Comparison of ENCODE assay signal across 8 mouse cellular contexts in genomic region chr11:74829812-74830211, GRCm38 (mm10). TPM values are rescaled to one million over a fixed set of nuclear protein-coding genes. Genes with fewer than 3 reads are reported as not detected.
DNase-seq lines count a peak whose midpoint lies in the region; ATAC-seq lines count a peak whose summit lies in the region.

No protein-coding gene starts in this region.

- H3K9me3 ChIP-seq in forebrain, embryonic 16.5 days (ENCODE audit: control insufficient read depth, low read length), result no peaks in the 10 kb centered on the region
- no peaks in the 10 kb centered on the region for H3K9me3 ChIP-seq in hindbrain, embryonic 14.5 days (ENCODE audit: control insufficient read depth, low read length)
- H3K9me3 ChIP-seq in limb, embryonic 12.5 days, result no peaks in the 10 kb centered on the region
- H3K9me3 ChIP-seq in midbrain, embryonic 13.5 days, result no peaks in the 10 kb centered on the region

- peak overlapping the region; percentile 84 for H3K4me3 ChIP-seq in forebrain, embryonic 16.5 days (replicated peaks; ENCODE audit: low read length)
- peak overlapping the region; percentile 81 for H3K4me3 ChIP-seq in hindbrain, embryonic 14.5 days (replicated peaks; ENCODE audit: low read length)
- peak overlapping the region; percentile 91 for H3K4me3 ChIP-seq in limb, embryonic 12.5 days (replicated peaks)
- peak overlapping the region; percentile 97 for H3K4me3 ChIP-seq in midbrain, embryonic 13.5 days (replicated peaks)

- DNase-seq in cerebellum, adult 9-10 months, result no peak
- peak; percentile 78 for DNase-seq in brain, adult 2 months (ENCODE audit: low read depth, low spot score)
- DNase-seq in hindbrain, embryonic 14.5 days (ENCODE audit: low spot score), result peak; percentile 79
- peak; percentile 78 to 84 for DNase-seq in spleen, postnatal 14 days (ENCODE audit: low spot score in 2 of 2)

- H3K4me2 ChIP-seq in forebrain, embryonic 16.5 days (ENCODE audit: low read length), result peak overlapping the region; percentile 91
- peak overlapping the region; percentile 90 for H3K4me2 ChIP-seq in hindbrain, embryonic 14.5 days (replicated peaks)
- H3K4me2 ChIP-seq in limb, embryonic 12.5 days, result peak overlapping the region; percentile 83
- peak overlapping the region; percentile 88 for H3K4me2 ChIP-seq in midbrain, embryonic 13.5 days (replicated peaks)

- 0% methylated on average over 20 of the region's 20 CpGs for WGBS in forebrain, embryonic 16.5 days
- 0% methylated on average over 20 of the region's 20 CpGs for WGBS in hindbrain, embryonic 14.5 days
- WGBS in limb, embryonic 12.5 days, result under 1% methylated on average over 20 of the region's 20 CpGs
- WGBS in midbrain, embryonic 13.5 days, result under 1% methylated on average over 20 of the region's 20 CpGs

- no peaks in the 10 kb centered on the region for H3K27me3 ChIP-seq in forebrain, embryonic 16.5 days (replicated peaks; ENCODE audit: control insufficient read depth, insufficient read depth, low read length)
- no peaks in the 10 kb centered on the region for H3K27me3 ChIP-seq in hindbrain, embryonic 14.5 days (ENCODE audit: control insufficient read depth, insufficient read depth, low read length)
- H3K27me3 ChIP-seq in limb, embryonic 12.5 days, result peaks cover 5% of the 10 kb centered on the region; the same call in 1 of the 2 replicates
- no peaks in the 10 kb centered on the region for H3K27me3 ChIP-seq in midbrain, embryonic 13.5 days

- ATAC-seq in cerebellum, adult (ENCODE audit: insufficient number of reproducible peaks, low FRiP score, low TSS enrichment), result peak; percentile 21
- ATAC-seq in forebrain, embryonic 16.5 days, result peak; percentile 31
- ATAC-seq in hindbrain, embryonic 14.5 days (ENCODE audit: low FRiP score), result peak; percentile 60
- ATAC-seq in limb, embryonic 12.5 days (ENCODE audit: insufficient number of reproducible peaks, insufficient read depth, low FRiP score, low TSS enrichment, low read depth), result peak; percentile 34; the same call in 1 of the 2 replicates
- peak; percentile 55 for ATAC-seq in midbrain, embryonic 13.5 days

- H3K4me1 ChIP-seq in forebrain, embryonic 16.5 days (replicated peaks; ENCODE audit: control insufficient read depth, insufficient read depth, low read length), result peaks cover 21% of the 10 kb centered on the region
- peaks cover 27% of the 10 kb centered on the region for H3K4me1 ChIP-seq in hindbrain, embryonic 14.5 days (replicated peaks; ENCODE audit: control insufficient read depth, insufficient read depth, low read length)
- peaks cover 35% of the 10 kb centered on the region for H3K4me1 ChIP-seq in limb, embryonic 12.5 days (replicated peaks)
- peaks cover 37% of the 10 kb centered on the region for H3K4me1 ChIP-seq in midbrain, embryonic 13.5 days (replicated peaks)

- H3K9ac ChIP-seq in forebrain, embryonic 16.5 days (replicated peaks; ENCODE audit: low read depth, low read length), result peak overlapping the region; percentile 58
- peak overlapping the region; percentile 40; the same call in 1 of the 2 replicates for H3K9ac ChIP-seq in hindbrain, embryonic 14.5 days
- peak overlapping the region; percentile 35; the same call in 1 of the 2 replicates for H3K9ac ChIP-seq in limb, embryonic 12.5 days (replicated peaks)
- peak overlapping the region; percentile 54 for H3K9ac ChIP-seq in midbrain, embryonic 13.5 days (replicated peaks)

- no peaks in the 10 kb centered on the region for H3K36me3 ChIP-seq in forebrain, embryonic 16.5 days (ENCODE audit: control insufficient read depth, insufficient read depth)
- H3K36me3 ChIP-seq in hindbrain, embryonic 14.5 days (replicated peaks; ENCODE audit: control insufficient read depth, insufficient read depth), result no peaks in the 10 kb centered on the region
- no peaks in the 10 kb centered on the region for H3K36me3 ChIP-seq in limb, embryonic 12.5 days
- H3K36me3 ChIP-seq in midbrain, embryonic 13.5 days, result peaks cover 3% of the 10 kb centered on the region; the same call in 1 of the 2 replicates

- H3K27ac ChIP-seq in forebrain, embryonic 16.5 days (ENCODE audit: low read length), result peak overlapping the region; percentile 89
- peak overlapping the region; percentile 95 for H3K27ac ChIP-seq in hindbrain, embryonic 14.5 days
- H3K27ac ChIP-seq in limb, embryonic 12.5 days, result peak overlapping the region; percentile 88
- H3K27ac ChIP-seq in midbrain, embryonic 13.5 days, result peak overlapping the region; percentile 95

RNA-seq across cellular contexts. Expression of gene Mnt, which starts 0.9 kb away (rescaled TPM):
- polyA plus RNA-seq in forebrain, embryonic 16.5 days (2015; fragmentation: Nextera tagmentation; extraction: Ambion mirVana), result 8.6 and 9.2 TPM in 2 replicates
- polyA plus RNA-seq in hindbrain, embryonic 14.5 days (2014; fragmentation: Nextera tagmentation; extraction: Ambion mirVana), result 8.3 and 8.8 TPM in 2 replicates
- polyA plus RNA-seq in limb, embryonic 12.5 days (2016; fragmentation: Nextera tagmentation; extraction: Ambion mirVana), result 4.4 and 5.7 TPM in 2 replicates
- 8.4 and 9.1 TPM in 2 replicates for polyA plus RNA-seq in midbrain, embryonic 13.5 days (2015; fragmentation: Nextera tagmentation; extraction: Ambion mirVana)

RNA-seq across cellular contexts. Expression of gene Mettl16, which starts 59.2 kb away (rescaled TPM):
- polyA plus RNA-seq in forebrain, embryonic 16.5 days (2015; fragmentation: Nextera tagmentation; extraction: Ambion mirVana), result 57.5 and 58.7 TPM in 2 replicates
- 35.2 and 36.8 TPM in 2 replicates for polyA plus RNA-seq in hindbrain, embryonic 14.5 days (2014; fragmentation: Nextera tagmentation; extraction: Ambion mirVana)
- 60.6 and 61.6 TPM in 2 replicates for polyA plus RNA-seq in limb, embryonic 12.5 days (2016; fragmentation: Nextera tagmentation; extraction: Ambion mirVana)
- 55.2 and 56.4 TPM in 2 replicates for polyA plus RNA-seq in midbrain, embryonic 13.5 days (2015; fragmentation: Nextera tagmentation; extraction: Ambion mirVana)
